Mouse (Mus musculus): Measurements from ENCODE around the gene Mrps6. TPM values are rescaled to one million over a fixed set of nuclear protein-coding genes. Genes with fewer than 3 reads are reported as not detected.

Gene Mrps6
- polyA plus RNA-seq (2012; rRNA removed): 7.6 and 14.1 TPM in 2 replicates

DNA sequence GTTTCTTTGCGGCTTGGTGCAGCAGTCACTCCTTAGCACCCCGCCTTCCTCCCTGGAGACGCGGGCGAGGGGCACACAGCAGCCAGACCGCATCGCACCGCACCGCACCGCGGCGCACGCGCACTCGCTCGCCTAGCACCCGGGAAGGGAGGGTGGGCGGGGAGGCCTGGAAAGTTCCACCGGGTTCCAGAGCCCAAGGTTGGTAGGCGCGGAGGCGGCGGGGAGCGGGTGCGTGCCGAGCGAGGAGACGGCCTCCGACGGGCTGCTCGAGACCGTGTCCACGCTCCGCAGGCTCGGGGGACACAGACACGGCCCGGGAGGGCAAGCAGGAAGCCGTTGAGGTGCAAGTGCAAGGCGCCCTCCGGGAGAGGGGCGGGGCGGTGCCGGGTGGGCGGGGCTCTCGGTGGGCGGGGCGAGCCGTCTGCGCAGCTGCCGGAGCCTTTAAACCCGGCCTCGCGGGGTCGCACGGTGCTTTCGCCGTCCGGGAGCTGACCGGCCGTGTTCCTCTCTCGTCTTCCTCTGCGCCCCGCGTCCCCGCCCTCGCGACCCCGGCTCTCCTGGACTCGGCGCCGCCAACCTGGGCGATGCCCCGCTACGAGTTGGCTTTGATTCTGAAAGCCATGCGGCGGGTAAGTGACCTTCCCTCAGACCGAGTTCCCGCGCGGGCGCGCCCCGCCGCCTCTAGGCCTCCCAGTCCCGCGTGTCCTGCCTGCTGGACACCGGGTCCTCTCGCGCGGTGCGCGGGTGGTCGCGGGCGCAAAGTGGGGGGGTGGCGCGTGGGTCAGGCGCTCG, at the start of gene Mrps6, which contains the start of the genes Gm49711 and Slc5a3:
Gene Mrps6 (plus strand): TSS at position 419 of the 792 bp plus-strand sequence.
Gene Gm49711 (plus strand): TSS at position 465 of the 792 bp plus-strand sequence.
Gene Slc5a3 (plus strand): TSS at position 471 of the 792 bp plus-strand sequence.

Other genes with a start within 250 kb of the Mrps6 start
- gene Gm49711, start within 50 bp of the Mrps6 start, polyA plus RNA-seq (2012; rRNA removed): not detected in 2 replicates
- 0.09 and 0.18 TPM in 2 replicates for gene Slc5a3, start 52 bp downstream of the Mrps6 start, polyA plus RNA-seq (2012; rRNA removed)
- gene Kcne2, start 234.1 kb downstream of the Mrps6 start, polyA plus RNA-seq (2012; rRNA removed): 7.5 and 11.4 TPM in 2 replicates
- gene Smim11, start 243.0 kb downstream of the Mrps6 start, polyA plus RNA-seq (2012; rRNA removed): 27.6 and 29.1 TPM in 2 replicates